Mouse (Mus musculus): ENCODE results near the gene Sorbs1. TPM values are rescaled to one million over a fixed set of nuclear protein-coding genes. Genes with fewer than 3 reads are reported as not detected.

The Sorbs1 gene
- polyA plus RNA-seq, 1 experiment from 2014 or later, result 47.9 TPM

GRCm38 (mm10) chr19:40284704-40285103 is 228.9 kb downstream of the Sorbs1 start:
- DNase-seq (ENCODE audit: low spot score), result no peak
- Histone ChIP-seq H3K36me3 (no peaks in the 10 kb centered on the region), H3K9me3 (replicated peaks) (peaks cover 8% of the 10 kb centered on the region; the same call in 1 of the 2 replicates), H3K27ac (replicated peaks) (no peak overlapping the region), H3K27me3 (ENCODE audit: low read depth, poor library complexity, severe bottlenecking) (no peaks in the 10 kb centered on the region), H3K4me3 (no peak overlapping the region), H3K4me1 (0 out of 2 replicates have a peak, but pooled peaks cover 4% of the 10 kb centered on the region)
- 91% methylated on average over 2 of the region's 2 CpGs for WGBS

GRCm38 (mm10) chr19:40283415-40283814 is 230.2 kb downstream of the Sorbs1 start:
- WGBS, result 78% methylated on average over 2 of the region's 2 CpGs
- Histone ChIP-seq H3K27ac (replicated peaks) (no peak overlapping the region), H3K4me1 (0 out of 2 replicates have a peak, but pooled peaks cover 4% of the 10 kb centered on the region), H3K27me3 (ENCODE audit: low read depth, poor library complexity, severe bottlenecking) (no peaks in the 10 kb centered on the region), H3K9me3 (replicated peaks) (peaks cover 8% of the 10 kb centered on the region; the same call in 1 of the 2 replicates), H3K36me3 (no peaks in the 10 kb centered on the region), H3K4me3 (no peak overlapping the region)
- no peak for DNase-seq (ENCODE audit: low spot score)

DNA sequence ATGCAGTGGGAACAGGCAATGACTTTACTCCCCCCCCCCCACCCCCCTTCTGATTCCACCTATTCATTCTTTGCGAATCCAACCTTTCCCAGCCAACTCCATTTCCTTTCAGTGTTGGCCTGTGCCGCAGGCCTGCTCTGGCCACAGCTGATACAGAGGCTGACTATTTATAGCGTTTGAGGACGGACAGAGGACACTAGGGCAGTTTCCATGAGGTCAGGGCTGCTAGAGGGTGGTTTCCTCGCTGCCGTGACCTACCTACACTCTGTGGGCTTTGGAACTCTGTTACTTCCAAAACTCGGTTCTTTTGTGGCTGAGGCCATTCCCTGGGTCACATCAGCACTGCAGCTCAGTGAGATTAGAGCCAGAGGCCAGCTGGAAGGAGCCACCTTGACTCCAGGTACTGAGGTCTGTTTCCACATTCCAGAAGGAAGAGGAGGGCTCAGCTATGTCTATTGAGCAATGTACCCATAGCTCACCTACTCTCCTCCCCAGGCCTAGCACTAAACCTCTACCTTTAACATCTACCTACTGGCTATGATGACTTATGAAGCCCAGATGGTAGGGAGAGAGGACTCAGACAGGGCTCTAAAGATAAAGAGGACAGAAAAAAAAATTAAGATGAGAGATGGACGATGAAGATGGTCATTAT is 235.1 kb downstream of the Sorbs1 start:
- H3K27me3 ChIP-seq (ENCODE audit: low read depth, poor library complexity, severe bottlenecking), result no peaks in the 10 kb centered on the region; the same call in 1 of the 2 replicates
- no peak overlapping the region for H3K4me3 ChIP-seq
- peaks cover 8% of the 10 kb centered on the region; the same call in 1 of the 2 replicates for H3K9me3 ChIP-seq (replicated peaks)
- H3K4me1 ChIP-seq, result no peaks in the 10 kb centered on the region
- H3K36me3 ChIP-seq, result no peaks in the 10 kb centered on the region
- no peak for DNase-seq (ENCODE audit: low spot score)
- H3K27ac ChIP-seq (replicated peaks), result no peak overlapping the region
- 86% methylated on average over 8 of the region's 8 CpGs for WGBS

DNA sequence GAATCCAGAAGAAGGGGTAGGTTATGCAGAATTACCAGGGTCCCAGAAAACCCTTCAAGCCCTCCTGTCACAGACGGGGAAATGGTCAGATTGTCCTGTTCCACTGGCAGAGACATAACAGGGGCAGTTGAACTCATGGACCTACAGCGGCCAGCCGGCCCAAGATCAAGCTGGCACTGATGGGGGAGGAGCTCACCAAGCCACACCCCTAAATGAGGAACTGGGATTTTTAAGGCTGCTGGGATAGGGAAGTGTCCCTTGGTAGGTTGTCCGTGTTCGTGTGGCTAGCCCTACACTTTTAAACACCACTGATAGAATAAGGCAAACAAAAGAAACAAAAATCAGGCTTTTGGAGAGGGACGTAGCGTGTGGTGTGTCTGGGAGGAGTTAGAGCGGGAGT is 236.1 kb downstream of the Sorbs1 start:
- H3K4me1 ChIP-seq, result peaks cover 9% of the 10 kb centered on the region
- peaks cover 10% of the 10 kb centered on the region for H3K27me3 ChIP-seq (ENCODE audit: low read depth, poor library complexity, severe bottlenecking)
- no peak for DNase-seq (ENCODE audit: low spot score)
- WGBS, result 92% methylated on average over 8 of the region's 8 CpGs
- no peak overlapping the region for H3K4me3 ChIP-seq
- peaks cover 8% of the 10 kb centered on the region; the same call in 1 of the 2 replicates for H3K9me3 ChIP-seq (replicated peaks)
- H3K36me3 ChIP-seq, result no peaks in the 10 kb centered on the region
- no peak overlapping the region for H3K27ac ChIP-seq (replicated peaks)

DNA sequence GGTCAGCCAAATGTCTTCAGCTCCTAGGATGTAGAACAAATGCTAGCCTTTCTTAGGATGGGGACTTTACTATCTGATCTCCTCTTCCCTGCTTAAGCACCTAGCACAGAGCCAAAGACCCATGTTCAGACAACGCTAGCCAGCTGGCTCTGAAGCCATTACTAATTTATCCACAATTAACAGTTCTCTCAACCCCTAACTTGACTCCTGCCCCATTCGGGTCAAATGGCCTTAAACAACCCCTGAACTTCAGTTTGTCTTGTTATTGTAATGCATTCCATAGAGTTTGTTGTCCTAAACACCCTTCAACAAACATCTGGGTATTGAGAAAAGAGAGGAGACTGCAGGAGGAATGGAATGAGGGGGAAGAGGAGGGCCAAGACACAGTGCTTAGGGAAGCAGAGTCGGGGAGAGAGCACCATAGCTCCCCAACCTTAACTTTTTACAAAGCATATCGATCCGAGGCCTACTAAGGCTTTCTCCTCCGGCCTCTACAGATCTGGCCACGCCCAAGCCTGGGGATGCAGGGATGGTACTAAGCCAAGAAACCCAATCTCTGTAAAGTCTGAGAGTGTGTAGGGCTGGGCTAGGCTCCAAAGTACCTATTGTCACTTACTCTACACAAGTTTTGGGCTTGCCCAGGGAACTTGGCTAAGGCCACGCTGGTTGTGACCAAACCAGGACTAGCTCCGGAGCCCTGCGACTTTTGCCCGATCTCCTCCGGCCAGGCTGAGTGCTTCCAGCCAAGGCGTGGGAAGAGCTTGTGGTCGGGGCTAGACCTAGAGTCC is 238.0 kb downstream of the Sorbs1 start:
- Histone ChIP-seq H3K4me1 (peaks cover 27% of the 10 kb centered on the region), H3K27me3 (ENCODE audit: low read depth, poor library complexity, severe bottlenecking) (peaks cover 29% of the 10 kb centered on the region), H3K4me3 (no peak overlapping the region), H3K27ac (replicated peaks) (no peak overlapping the region), H3K36me3 (no peaks in the 10 kb centered on the region), H3K9me3 (replicated peaks) (no peaks in the 10 kb centered on the region)
- 89% methylated on average over 14 of the region's 14 CpGs for WGBS
- DNase-seq (ENCODE audit: low spot score), result no peak

- H3K27ac ChIP-seq (replicated peaks), result no peak overlapping the region
- peak; percentile 34 for DNase-seq (ENCODE audit: low spot score)
- H3K9me3 ChIP-seq (replicated peaks), result no peaks in the 10 kb centered on the region
These were observed 240.9 kb downstream of the Sorbs1 start for GRCm38 (mm10) chr19:40272674-40273073.

DNA sequence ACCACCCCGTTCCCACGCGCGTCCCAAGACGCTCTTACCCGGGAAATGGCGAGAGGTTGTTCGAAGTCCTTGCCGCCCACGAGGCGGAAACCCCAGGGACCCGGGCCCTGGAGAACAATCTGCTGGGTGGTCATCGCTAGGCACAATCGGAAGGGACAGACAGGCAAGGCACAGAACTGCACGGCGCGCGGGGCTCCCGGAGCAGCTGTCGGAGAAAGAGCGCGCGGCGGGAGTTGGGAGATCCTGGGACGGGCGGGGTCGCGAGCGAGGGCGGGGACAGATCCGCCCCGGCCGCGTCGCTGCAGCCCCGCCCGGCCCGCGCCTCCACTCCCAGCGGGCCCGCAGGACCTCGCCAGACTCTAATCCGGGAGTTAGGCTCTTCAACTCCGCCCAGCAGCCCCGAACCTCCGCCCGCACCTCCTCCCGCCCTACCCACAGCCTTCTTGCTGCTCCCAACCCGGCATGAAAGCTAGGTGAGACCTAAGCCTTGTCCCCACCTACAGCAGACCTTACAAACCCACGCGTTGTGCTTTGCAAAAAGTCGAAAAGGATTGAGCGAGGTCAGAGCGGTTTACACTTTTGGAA is 242.2 kb downstream of the Sorbs1 start, which contains the start of gene Pdlim1:
Pdlim1 (minus strand) TSS at position 535 of the 585 bp plus-strand sequence.
- Histone ChIP-seq H3K9me3 (replicated peaks) (no peaks in the 10 kb centered on the region), H3K4me3 (peak within 1 kb of the TSS; percentile 72), H3K27ac (replicated peaks) (peak within 1 kb of the TSS; percentile 86), H3K27me3 (ENCODE audit: low read depth, poor library complexity, severe bottlenecking) (peaks cover 52% of the 10 kb centered on the region), H3K4me1 (peaks cover 36% of the 10 kb centered on the region), H3K36me3 (no peaks in the 10 kb centered on the region)
- peak; percentile 80 for DNase-seq (ENCODE audit: low spot score)
- under 1% methylated on average over 51 of the region's 54 CpGs for WGBS

More at GRCm38 (mm10) chr19:40272674-40273073, 240.9 kb downstream of the Sorbs1 start:
- H3K27me3 ChIP-seq (ENCODE audit: low read depth, poor library complexity, severe bottlenecking), result peaks cover 52% of the 10 kb centered on the region
- 21% methylated on average over 13 of the region's 13 CpGs for WGBS
- no peak overlapping the region for H3K4me3 ChIP-seq
- no peaks in the 10 kb centered on the region for H3K36me3 ChIP-seq
- H3K4me1 ChIP-seq, result peaks cover 36% of the 10 kb centered on the region

DNA sequence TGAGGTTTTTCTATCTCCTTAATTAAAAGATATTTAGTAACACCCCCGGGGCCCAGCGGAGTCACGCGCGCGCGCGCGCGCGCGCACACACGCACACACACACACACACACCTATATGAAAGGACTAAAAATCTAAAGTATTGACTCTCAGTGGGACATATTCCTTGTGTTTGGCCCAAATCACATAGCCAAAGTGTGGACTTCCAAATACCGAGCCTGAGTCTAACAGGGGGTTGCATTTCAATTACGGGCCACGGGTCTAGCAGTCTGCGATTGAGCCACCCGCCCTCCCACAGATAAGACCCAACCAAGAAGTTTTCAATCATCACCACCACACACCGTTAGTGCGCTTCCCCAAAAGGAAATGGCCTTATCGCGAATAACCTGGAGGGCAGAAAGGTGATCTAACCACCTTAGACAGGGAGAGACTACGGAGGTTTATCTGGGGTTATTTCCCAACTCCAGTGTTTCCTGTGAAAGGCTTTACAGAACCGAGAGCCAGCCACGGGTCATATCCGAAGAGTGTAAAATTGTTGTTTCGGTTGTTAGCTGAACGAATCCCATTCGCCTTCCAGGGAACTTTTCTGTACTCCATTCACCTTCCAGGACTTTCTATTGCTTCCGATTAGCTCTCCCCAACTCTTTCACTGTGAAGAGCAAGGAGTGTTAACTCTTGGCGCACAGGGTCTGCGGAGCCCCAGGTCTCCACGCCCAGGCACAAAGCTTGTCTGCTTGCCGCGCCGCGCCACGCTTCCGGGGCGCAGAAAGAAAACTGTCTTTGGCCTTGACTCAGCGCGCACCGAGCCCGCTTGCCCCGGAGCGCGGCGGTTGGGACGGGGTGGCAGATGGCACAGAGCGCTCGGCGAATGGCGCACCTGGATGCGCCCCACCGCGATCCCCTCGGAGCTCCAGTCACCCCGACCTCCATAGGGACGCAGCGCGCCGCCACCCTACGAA is 242.9 kb downstream of the Sorbs1 start:
- Histone ChIP-seq H3K4me1 (peaks cover 36% of the 10 kb centered on the region), H3K36me3 (no peaks in the 10 kb centered on the region), H3K27me3 (ENCODE audit: low read depth, poor library complexity, severe bottlenecking) (peaks cover 52% of the 10 kb centered on the region), H3K4me3 (peak overlapping the region; percentile 72), H3K27ac (replicated peaks) (peak overlapping the region; percentile 86), H3K9me3 (replicated peaks) (no peaks in the 10 kb centered on the region)
- 8% methylated on average over 63 of the region's 63 CpGs for WGBS
- peak; percentile 21 for DNase-seq (ENCODE audit: low spot score)

- WGBS, result 73% methylated on average over 5 of the region's 5 CpGs
- DNase-seq (ENCODE audit: low spot score), result no peak
- no peaks in the 10 kb centered on the region for H3K9me3 ChIP-seq (replicated peaks)
- H3K36me3 ChIP-seq, result no peaks in the 10 kb centered on the region
- H3K4me3 ChIP-seq, result no peak overlapping the region
- peaks cover 36% of the 10 kb centered on the region for H3K4me1 ChIP-seq
- H3K27me3 ChIP-seq (ENCODE audit: low read depth, poor library complexity, severe bottlenecking), result peaks cover 52% of the 10 kb centered on the region
- no peak overlapping the region for H3K27ac ChIP-seq (replicated peaks)
These were observed 244.1 kb downstream of the Sorbs1 start for GRCm38 (mm10) chr19:40269526-40269925.

DNA sequence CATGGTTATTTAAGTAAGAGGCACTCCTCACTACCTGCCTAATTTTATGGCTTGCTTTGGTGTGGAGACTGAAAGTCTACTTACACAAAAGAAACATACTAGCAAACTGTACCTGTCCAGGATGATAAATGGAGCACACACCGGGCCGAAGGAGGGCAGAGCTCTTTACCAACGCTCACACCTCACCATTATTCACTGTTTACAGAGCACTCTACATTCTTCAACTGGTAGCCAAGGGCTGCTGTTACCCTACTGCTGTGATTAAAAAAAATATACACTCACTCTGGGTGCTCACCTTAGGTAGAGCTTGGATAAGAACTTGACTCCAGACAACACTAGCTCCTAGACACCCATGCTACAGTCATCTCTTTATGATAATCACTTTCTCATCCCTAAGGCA is 245.1 kb downstream of the Sorbs1 start:
- H3K27me3 ChIP-seq (ENCODE audit: low read depth, poor library complexity, severe bottlenecking), result peaks cover 52% of the 10 kb centered on the region
- H3K4me3 ChIP-seq, result no peak overlapping the region
- no peaks in the 10 kb centered on the region for H3K36me3 ChIP-seq
- peaks cover 36% of the 10 kb centered on the region for H3K4me1 ChIP-seq
- no peaks in the 10 kb centered on the region for H3K9me3 ChIP-seq (replicated peaks)
- no peak for DNase-seq (ENCODE audit: low spot score)
- no peak overlapping the region for H3K27ac ChIP-seq (replicated peaks)
- WGBS, result 93% methylated on average over 3 of the region's 3 CpGs

DNA sequence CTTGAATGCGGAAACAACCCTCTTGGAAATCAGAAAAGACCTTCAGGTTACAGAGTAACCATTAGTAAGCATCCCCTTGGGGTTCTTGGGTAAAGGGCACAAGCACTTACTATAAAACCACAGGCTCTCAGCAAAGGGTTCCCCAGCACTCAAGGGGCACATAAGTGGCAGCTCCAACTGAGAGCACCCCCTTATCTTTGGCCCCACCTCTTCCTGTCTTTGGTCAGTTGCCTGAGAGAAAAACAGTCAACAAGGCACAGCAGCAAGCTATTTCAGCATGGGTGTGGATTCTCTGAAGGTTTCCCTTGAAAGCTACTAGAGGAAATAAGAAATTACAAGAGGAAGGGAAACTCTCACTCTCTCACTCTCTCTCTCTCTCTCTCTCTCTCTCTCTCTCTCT is 246.2 kb downstream of the Sorbs1 start:
- Histone ChIP-seq H3K4me1 (peaks cover 25% of the 10 kb centered on the region), H3K27ac (replicated peaks) (no peak overlapping the region), H3K4me3 (no peak overlapping the region), H3K9me3 (replicated peaks) (no peaks in the 10 kb centered on the region), H3K27me3 (ENCODE audit: low read depth, poor library complexity, severe bottlenecking) (peaks cover 41% of the 10 kb centered on the region), H3K36me3 (no peaks in the 10 kb centered on the region)
- DNase-seq (ENCODE audit: low spot score), result no peak
- WGBS, result 93% methylated on average over 1 of the region's 1 CpGs

- no peaks in the 10 kb centered on the region for H3K9me3 ChIP-seq (replicated peaks)
- no peak overlapping the region for H3K4me3 ChIP-seq
- H3K27me3 ChIP-seq (ENCODE audit: low read depth, poor library complexity, severe bottlenecking), result no peaks in the 10 kb centered on the region
- DNase-seq (ENCODE audit: low spot score), result no peak
- 94% methylated on average over 1 of the region's 1 CpGs for WGBS
- 0 out of 2 replicates have a peak, but pooled peaks cover 4% of the 10 kb centered on the region for H3K36me3 ChIP-seq
- H3K27ac ChIP-seq (replicated peaks), result no peak overlapping the region
- no peaks in the 10 kb centered on the region for H3K4me1 ChIP-seq
These were observed 254.1 kb downstream of the Sorbs1 start for GRCm38 (mm10) chr19:40259485-40259884.
